24 mouse cellular contexts compared by ENCODE assay signal in genomic region chr12:108135610-108136208, GRCm38 (mm10). TPM values are rescaled to one million over a fixed set of nuclear protein-coding genes. Genes with fewer than 3 reads are reported as not detected.
DNase-seq lines count a peak whose midpoint lies in the region; ATAC-seq and TF ChIP-seq lines count a peak whose summit lies in the region.
"Had no signal": no experiment of that assay in that cellular context is flagged by ENCODE, and none has a peak within 500 bp of the region (broad histone marks: within the 10 kb centered on the region; RNA-seq: fewer than 3 reads in every experiment).

No protein-coding gene starts in this region.

- peak overlapping the region; percentile 51 for H3K27ac ChIP-seq in layer of hippocampus, adult 2 months
- H3K27ac ChIP-seq in midbrain, embryonic 14.5 days (replicated peaks; ENCODE audit: low read depth, low read length) = no peak overlapping the region
- H3K27ac ChIP-seq: embryonic facial prominence, embryonic 15.5 days; heart, embryonic 10.5 days; hindbrain, embryonic 14.5 days; limb, embryonic 12.5 days; liver, embryonic 13.5 days; midbrain, embryonic 15.5 days; neural tube, embryonic 13.5 days had no signal

- no peak for TF ChIP-seq CTCF in layer of hippocampus, adult 2 months (conservative IDR thresholded peaks at IDR 0.05)

- H3K4me2 ChIP-seq in midbrain, embryonic 14.5 days (ENCODE audit: low read length) = no peak overlapping the region
- H3K4me2 ChIP-seq: embryonic facial prominence, embryonic 15.5 days; hindbrain, embryonic 14.5 days; limb, embryonic 12.5 days; liver, embryonic 13.5 days; lung, embryonic 14.5 days; midbrain, embryonic 15.5 days; neural tube, embryonic 13.5 days had no signal

- no peak for ATAC-seq in midbrain, embryonic 14.5 days (ENCODE audit: low FRiP score, low TSS enrichment)
- ATAC-seq: forebrain, embryonic 14.5 days; midbrain, embryonic 15.5 days had no signal

- H3K9me3 ChIP-seq in midbrain, embryonic 14.5 days (ENCODE audit: control insufficient read depth, low read length) = no peaks in the 10 kb centered on the region
- H3K9me3 ChIP-seq: embryonic facial prominence, embryonic 15.5 days; heart, embryonic 10.5 days; limb, embryonic 12.5 days; liver, embryonic 13.5 days; midbrain, embryonic 15.5 days; neural tube, embryonic 13.5 days had no signal

- H3K27me3 ChIP-seq in midbrain, embryonic 14.5 days (ENCODE audit: control insufficient read depth, insufficient read depth, low read length) = no peaks in the 10 kb centered on the region
- H3K27me3 ChIP-seq: embryonic facial prominence, embryonic 15.5 days; limb, embryonic 12.5 days; liver, embryonic 13.5 days; megakaryocyte, embryonic 14.5 days; midbrain, embryonic 15.5 days; neural tube, embryonic 13.5 days had no signal

- no peak overlapping the region for H3K9ac ChIP-seq in midbrain, embryonic 14.5 days (replicated peaks; ENCODE audit: low read length)
- H3K9ac ChIP-seq: embryonic facial prominence, embryonic 15.5 days; hindbrain, embryonic 14.5 days; limb, embryonic 12.5 days; liver, embryonic 13.5 days; lung, embryonic 14.5 days; midbrain, embryonic 15.5 days; neural tube, embryonic 13.5 days had no signal

- H3K4me1 ChIP-seq in midbrain, embryonic 14.5 days (ENCODE audit: control insufficient read depth, insufficient read depth, low read length) = no peaks in the 10 kb centered on the region
- H3K4me1 ChIP-seq: embryonic facial prominence, embryonic 15.5 days; limb, embryonic 12.5 days; liver, embryonic 13.5 days; midbrain, embryonic 15.5 days had no signal

- H3K36me3 ChIP-seq in midbrain, embryonic 14.5 days (ENCODE audit: control insufficient read depth, insufficient read depth, low read length) = peaks cover 8% of the 10 kb centered on the region; the same call in 1 of the 2 replicates
- H3K36me3 ChIP-seq: midbrain, embryonic 15.5 days had no signal

- WGBS in midbrain, embryonic 14.5 days = 85% methylated on average over 6 of the region's 6 CpGs

- DNase-seq in gastrocnemius, adult 18-20 months (ENCODE audit: low spot score) = peak; percentile 78
- no peak for DNase-seq in gastrocnemius, postnatal 10 days
- no peak for DNase-seq in layer of hippocampus, adult 2 months (ENCODE audit: low spot score in 2 of 2)
- DNase-seq in layer of hippocampus, adult 8-10 months (ENCODE audit: low spot score in 2 of 2) = no peak
- peak; percentile 57 for DNase-seq in gastrocnemius, postnatal 14 days
- DNase-seq in midbrain, embryonic 14.5 days = no peak
- no peak for DNase-seq in thymus, postnatal 25 days
- DNase-seq: adrenal gland, postnatal 36 days; embryo, embryonic 11 days; heart, postnatal 4 days; layer of hippocampus, postnatal 36 days; liver, embryonic 13.5 days; lung, embryonic 14.5 days; right cerebral cortex, adult 18-20 months; right cerebral cortex, postnatal 4 days; thymus, adult 2 months had no signal

- intact Hi-C loops in gastrocnemius, postnatal 14 days (cut with DNase I; ENCODE audit: low total_unique reads) = no loop called here

- H3K4me3 ChIP-seq in layer of hippocampus, adult 2 months = no peak overlapping the region
- no peak overlapping the region for H3K4me3 ChIP-seq in midbrain, embryonic 14.5 days (replicated peaks; ENCODE audit: low read depth, low read length)
- H3K4me3 ChIP-seq: embryonic facial prominence, embryonic 15.5 days; heart, embryonic 10.5 days; limb, embryonic 12.5 days; liver, embryonic 13.5 days; megakaryocyte, embryonic 14.5 days; midbrain, embryonic 15.5 days; neural tube, embryonic 13.5 days had no signal

RNA-seq across cellular contexts. Expression of gene Setd3, which starts 43.4 kb away (rescaled TPM):
- total RNA-seq in gastrocnemius, adult 18-20 months (2021) = 100 to 1,000 TPM; 106 to 113 TPM
- total RNA-seq in gastrocnemius, postnatal 10 days (2021) = 10 to 100 TPM; 82.7 to 91.8 TPM
- 100 to 1,000 TPM; 148 to 154 TPM for total RNA-seq in layer of hippocampus, adult 2 months (2021)
- total RNA-seq in layer of hippocampus, adult 8-10 months (2022) = 100 to 1,000 TPM; 143 to 158 (median 154) TPM
- 10 to 100 TPM; 69.6 to 75.0 TPM for total RNA-seq in gastrocnemius, postnatal 14 days (2021)
- 75.5 and 93.3 TPM in 2 replicates for polyA plus RNA-seq in midbrain, embryonic 14.5 days (2014; fragmentation: Nextera tagmentation; extraction: Ambion mirVana)

RNA-seq across cellular contexts. Expression of gene Ccnk, which starts 43.7 kb away (rescaled TPM):
- 100 to 1,000 TPM; 127 to 147 TPM for total RNA-seq in gastrocnemius, adult 18-20 months (2021)
- total RNA-seq in gastrocnemius, postnatal 10 days (2021) = 10 to 100 TPM; 30.1 to 32.2 TPM
- 10 to 100 TPM; 29.6 to 30.8 TPM for total RNA-seq in layer of hippocampus, adult 2 months (2021)
- 10 to 100 TPM; 31.6 to 35.5 (median 34.2) TPM for total RNA-seq in layer of hippocampus, adult 8-10 months (2022)
- total RNA-seq in gastrocnemius, postnatal 14 days (2021) = 10 to 100 TPM; 28.2 to 35.0 TPM
- 6.0 and 7.4 TPM in 2 replicates for polyA plus RNA-seq in midbrain, embryonic 14.5 days (2014; fragmentation: Nextera tagmentation; extraction: Ambion mirVana)

Comparison
In these comparisons a context has a peak if more than half of its experiments do, and no peak if none do; other contexts are left out.
1. DNase-seq: peak in gastrocnemius, adult 18-20 months (single experiment) and gastrocnemius, postnatal 14 days (single experiment); none in gastrocnemius, postnatal 10 days (single experiment), layer of hippocampus, adult 2 months (0 of 2), layer of hippocampus, adult 8-10 months (0 of 2), midbrain, embryonic 14.5 days (single experiment) and thymus, postnatal 25 days (single experiment).